Mouse (Mus musculus) cerebellum, adult 2 months (tissue): ENCODE data around the gene Sox18.

Experiments
- CTCF ChIP-seq: fragments of 200-500 bp; IDR thresholded peaks from 2 replicates; pipeline ENCODE4 v1.5.1; 2011; ENCODE audit warnings: low read depth, mild to moderate bottlenecking, control low read depth, low read length, moderate library complexity, borderline replicate concordance; ENCODE audit not compliant: insufficient read depth
- POLR2A ChIP-seq: fragments of 200-500 bp; IDR thresholded peaks from 2 replicates; pipeline ENCODE4 v1.6.1; 2011; ENCODE audit warnings: low read length, control low read depth, borderline replicate concordance; ENCODE audit not compliant: insufficient read depth

GRCm38 (mm10) chr2:181658930-181659555, 12.4 kb downstream of the Sox18 start:
- TF ChIP-seq CTCF (no peak), POLR2A (no peak)
